Mouse (Mus musculus) limb, embryonic 10.5 days (tissue): ENCODE data around the gene Irak1bp1. TPM values are rescaled to one million over a fixed set of nuclear protein-coding genes. Genes with fewer than 3 reads are reported as not detected.

Source experiments
- DNase-seq: peaks from one replicate; pipeline ENCODE4 v3.0.0-alpha.2; 2017; ENCODE audit warnings: low spot score
- H3K27ac ChIP-seq: fragments of 300-500 bp; sonication (generic); 2 replicates; pipeline ENCODE4 v1.5.1; 2016; ENCODE audit warnings: mild to moderate bottlenecking
- H3K27me3 ChIP-seq: fragments of 300-500 bp; sonication (generic); 2 replicates; pipeline ENCODE4 v1.6.1; 2016; ENCODE audit warnings: low read depth, mild to moderate bottlenecking; ENCODE audit not compliant: poor library complexity, severe bottlenecking
- H3K36me3 ChIP-seq: fragments of 300-500 bp; sonication (generic); 2 replicates; pipeline ENCODE4 v1.6.1; 2016; ENCODE audit warnings: mild to moderate bottlenecking, moderate library complexity
- H3K4me1 ChIP-seq: fragments of 300-500 bp; sonication (generic); 2 replicates; pipeline ENCODE4 v1.6.1; 2016
- H3K4me3 ChIP-seq: fragments of 300-500 bp; sonication (generic); 2 replicates; pipeline ENCODE4 v1.5.1; 2016; ENCODE audit warnings: mild to moderate bottlenecking, moderate library complexity
- H3K9me3 ChIP-seq: fragments of 300-500 bp; sonication (generic); replicated peaks from 2 replicates; pipeline ENCODE4 v1.6.1; 2016; ENCODE audit warnings: mild to moderate bottlenecking
- WGBS: fragments of 180-500 bp; shearing (Covaris S2); methylation state at CpG from one replicate; pipeline ENCODE4 v1.1.7; 2016; 5-methylcytosine and 5-hydroxymethylcytosine counted together
- polyA plus RNA-seq: library from polyadenylated mRNA; unstranded; fragments of >200 nt; fragmentation: Nextera tagmentation; extraction: Ambion mirVana; gene quantifications from 2 replicates; pipeline ENCODE4 v1.2.1, GENCODE M21; 2016

Gene Irak1bp1
- polyA plus RNA-seq, result 22.4 and 23.2 TPM in 2 replicates

- H3K36me3 ChIP-seq, result peaks cover 7% of the 10 kb centered on the region; the same call in 1 of the 2 replicates
- H3K9me3 ChIP-seq, result no peaks in the 10 kb centered on the region
- DNase-seq, result peak; percentile 40
- WGBS, result 15% methylated on average over 20 of the region's 20 CpGs
- H3K27me3 ChIP-seq, result no peaks in the 10 kb centered on the region
- peak within 1 kb of the TSS; percentile 96 for H3K27ac ChIP-seq
- H3K4me3 ChIP-seq, result peak within 1 kb of the TSS; percentile 82
- H3K4me1 ChIP-seq, result peaks cover 11% of the 10 kb centered on the region
Observed at GRCm38 (mm10) chr9:82829007-82829689, at the start of gene Irak1bp1. Irak1bp1 (plus strand) TSS chr9:82829540.

GRCm38 (mm10) chr9:82788375-82788774 lies 41.0 kb upstream of the Irak1bp1 start:
- H3K36me3 ChIP-seq, result no peaks in the 10 kb centered on the region
- 87% methylated on average over 9 of the region's 9 CpGs for WGBS
- H3K27ac ChIP-seq, result no peak overlapping the region
- no peaks in the 10 kb centered on the region for H3K9me3 ChIP-seq
- no peaks in the 10 kb centered on the region for H3K27me3 ChIP-seq
- no peak overlapping the region for H3K4me3 ChIP-seq
- DNase-seq, result no peak
- H3K4me1 ChIP-seq, result no peaks in the 10 kb centered on the region

GRCm38 (mm10) chr9:82800360-82800759 lies 29.0 kb upstream of the Irak1bp1 start:
- Histone ChIP-seq H3K36me3 (no peaks in the 10 kb centered on the region), H3K4me1 (no peaks in the 10 kb centered on the region), H3K4me3 (no peak overlapping the region), H3K27me3 (no peaks in the 10 kb centered on the region), H3K27ac (no peak overlapping the region), H3K9me3 (no peaks in the 10 kb centered on the region)
- 87% methylated on average over 8 of the region's 8 CpGs for WGBS
- no peak for DNase-seq

- no peak overlapping the region for H3K4me3 ChIP-seq
- DNase-seq, result no peak
- no peaks in the 10 kb centered on the region for H3K27me3 ChIP-seq
- WGBS, result 24% methylated on average over 1 of the region's 1 CpGs
- no peak overlapping the region for H3K27ac ChIP-seq
- H3K4me1 ChIP-seq, result no peaks in the 10 kb centered on the region
- no peaks in the 10 kb centered on the region for H3K9me3 ChIP-seq
- H3K36me3 ChIP-seq, result no peaks in the 10 kb centered on the region
Observed at GRCm38 (mm10) chr9:82807129-82807528, 22.2 kb upstream of the Irak1bp1 start.

- WGBS, result 61% methylated on average over 5 of the region's 5 CpGs
- H3K27me3 ChIP-seq, result no peaks in the 10 kb centered on the region
- no peak for DNase-seq
Observed at GRCm38 (mm10) chr9:82807635-82808034, 21.7 kb upstream of the Irak1bp1 start.

GRCm38 (mm10) chr9:82812172-82812963 lies 17.0 kb upstream of the Irak1bp1 start:
- Histone ChIP-seq H3K4me1 (no peaks in the 10 kb centered on the region), H3K27me3 (no peaks in the 10 kb centered on the region), H3K9me3 (no peaks in the 10 kb centered on the region), H3K4me3 (no peak overlapping the region), H3K36me3 (no peaks in the 10 kb centered on the region), H3K27ac (no peak overlapping the region)
- DNase-seq, result no peak
- 86% methylated on average over 12 of the region's 12 CpGs for WGBS

More at GRCm38 (mm10) chr9:82807635-82808034, 21.7 kb upstream of the Irak1bp1 start:
- Histone ChIP-seq H3K4me3 (no peak overlapping the region), H3K36me3 (no peaks in the 10 kb centered on the region), H3K4me1 (no peaks in the 10 kb centered on the region), H3K9me3 (no peaks in the 10 kb centered on the region), H3K27ac (no peak overlapping the region)

GRCm38 (mm10) chr9:82814536-82814935 lies 14.8 kb upstream of the Irak1bp1 start:
- H3K36me3 ChIP-seq, result no peaks in the 10 kb centered on the region
- no peaks in the 10 kb centered on the region for H3K27me3 ChIP-seq
- 72% methylated on average over 3 of the region's 3 CpGs for WGBS
- H3K27ac ChIP-seq, result no peak overlapping the region
- DNase-seq, result no peak
- H3K4me1 ChIP-seq, result no peaks in the 10 kb centered on the region
- H3K9me3 ChIP-seq, result no peaks in the 10 kb centered on the region
- H3K4me3 ChIP-seq, result no peak overlapping the region

- no peak overlapping the region for H3K4me3 ChIP-seq
- no peaks in the 10 kb centered on the region for H3K27me3 ChIP-seq
- no peaks in the 10 kb centered on the region for H3K9me3 ChIP-seq
- H3K4me1 ChIP-seq, result no peaks in the 10 kb centered on the region
- no peak overlapping the region for H3K27ac ChIP-seq
- no peak for DNase-seq
- H3K36me3 ChIP-seq, result no peaks in the 10 kb centered on the region
Observed at GRCm38 (mm10) chr9:82815257-82815785, 14.0 kb upstream of the Irak1bp1 start.

GRCm38 (mm10) chr9:82826426-82826825 lies 2.9 kb upstream of the Irak1bp1 start:
- DNase-seq, result no peak
- peaks cover 5% of the 10 kb centered on the region; the same call in 1 of the 2 replicates for H3K36me3 ChIP-seq
- no peaks in the 10 kb centered on the region for H3K9me3 ChIP-seq
- 91% methylated on average over 6 of the region's 6 CpGs for WGBS
- peaks cover 11% of the 10 kb centered on the region for H3K4me1 ChIP-seq
- no peak overlapping the region for H3K4me3 ChIP-seq
- no peaks in the 10 kb centered on the region for H3K27me3 ChIP-seq
- no peak overlapping the region for H3K27ac ChIP-seq

- peak overlapping the region; percentile 96 for H3K27ac ChIP-seq
- peaks cover 6% of the 10 kb centered on the region for H3K4me1 ChIP-seq
- peak overlapping the region; percentile 82 for H3K4me3 ChIP-seq
- H3K9me3 ChIP-seq, result no peaks in the 10 kb centered on the region
- under 1% methylated on average over 65 of the region's 65 CpGs for WGBS
- peak; percentile 94 for DNase-seq
- peaks cover 7% of the 10 kb centered on the region; the same call in 1 of the 2 replicates for H3K36me3 ChIP-seq
- H3K27me3 ChIP-seq, result no peaks in the 10 kb centered on the region
Observed at GRCm38 (mm10) chr9:82829693-82830430, 522 bp downstream of the Irak1bp1 start.

- Histone ChIP-seq H3K36me3 (0 out of 2 replicates have a peak, but pooled peaks cover 7% of the 10 kb centered on the region), H3K9me3 (no peaks in the 10 kb centered on the region), H3K27me3 (no peaks in the 10 kb centered on the region), H3K4me3 (no peak overlapping the region), H3K4me1 (peaks cover 6% of the 10 kb centered on the region), H3K27ac (no peak overlapping the region)
- 72% methylated on average over 4 of the region's 4 CpGs for WGBS
- no peak for DNase-seq
Observed at GRCm38 (mm10) chr9:82831891-82832290, 2.6 kb downstream of the Irak1bp1 start.

GRCm38 (mm10) chr9:82835921-82836320 lies 6.6 kb downstream of the Irak1bp1 start:
- H3K9me3 ChIP-seq, result no peaks in the 10 kb centered on the region
- H3K4me3 ChIP-seq, result no peak overlapping the region
- H3K36me3 ChIP-seq, result peaks cover 26% of the 10 kb centered on the region
- 87% methylated on average over 6 of the region's 6 CpGs for WGBS
- H3K27ac ChIP-seq, result no peak overlapping the region
- DNase-seq, result no peak
- H3K27me3 ChIP-seq, result no peaks in the 10 kb centered on the region
- no peaks in the 10 kb centered on the region for H3K4me1 ChIP-seq
